Comparison of ENCODE assay signal across 13 mouse cellular contexts in genomic region chr9:61159616-61160015, GRCm38 (mm10).
A peak's percentile ranks its signal among the peaks of the same experiment; 100 is the strongest.
DNase-seq lines count a peak whose midpoint lies in the region; ATAC-seq and TF ChIP-seq lines count a peak whose summit lies in the region.
"Had no signal": no experiment of that assay in that cellular context is flagged by ENCODE, and none has a peak within 500 bp of the region (broad histone marks: within the 10 kb centered on the region; RNA-seq: fewer than 3 reads in every experiment).

No protein-coding gene starts in this region.

- CTCF ChIA-PET in Patski (lab: Charles Lee), result no interaction called here

- WGBS in heart, adult 2 months, result 66% methylated on average over 10 of the region's 10 CpGs
- WGBS in midbrain, embryonic 13.5 days, result 85% methylated on average over 10 of the region's 10 CpGs

- no peak for ATAC-seq in Patski
- ATAC-seq in midbrain, embryonic 13.5 days, result no peak

- no peak overlapping the region for H3K9ac ChIP-seq in heart, adult 2 months (ENCODE audit: low read depth, low read length)
- H3K9ac ChIP-seq in midbrain, embryonic 13.5 days (replicated peaks), result no peak overlapping the region
- H3K9ac ChIP-seq: hindbrain, embryonic 14.5 days; liver, embryonic 14.5 days had no signal

- H3K4me1 ChIP-seq in heart, adult 2 months (ENCODE audit: control insufficient read depth, insufficient read depth, low read length), result no peaks in the 10 kb centered on the region; the same call in none of the 2 replicates
- peaks cover 50% of the 10 kb centered on the region for H3K4me1 ChIP-seq in midbrain, embryonic 13.5 days (replicated peaks)

- no peaks in the 10 kb centered on the region for H3K27me3 ChIP-seq in heart, adult 2 months (ENCODE audit: control insufficient read depth, insufficient read depth, low read length)
- H3K27me3 ChIP-seq in Patski, result no peaks in the 10 kb centered on the region
- peaks cover 6% of the 10 kb centered on the region; the same call in 1 of the 2 replicates for H3K27me3 ChIP-seq in midbrain, embryonic 13.5 days

- H3K36me3 ChIP-seq in heart, adult 2 months (ENCODE audit: control insufficient read depth, insufficient read depth, low read length), result no peaks in the 10 kb centered on the region
- H3K36me3 ChIP-seq in midbrain, embryonic 13.5 days, result no peaks in the 10 kb centered on the region
- H3K36me3 ChIP-seq: midbrain, embryonic 10.5 days had no signal

- no peak for TF ChIP-seq EP300 in heart, adult 2 months (IDR thresholded peaks at IDR 0.05; ENCODE audit: insufficient read depth, low read depth, low read length)

- in situ Hi-C loops in Patski (cut with MboI; ENCODE audit: low pct_unique_long_range_greater_than_20kb), result no loop called here

- TF ChIP-seq POLR2A in heart, adult 2 months (IDR thresholded peaks at IDR 0.05; ENCODE audit: insufficient read depth, low read depth, low read length), result no peak

- no peak for TF ChIP-seq CTCF in heart, adult 2 months (IDR thresholded peaks at IDR 0.05)
- no peak for TF ChIP-seq CTCF in Patski (IDR thresholded peaks at IDR 0.05)

- POLR2A ChIA-PET in Patski (lab: Charles Lee), result interaction anchor here (0.7 kb wide), 1 partner anchor 128 kb away, joined by 3 read pairs; no protein-coding TSS in a partner anchor

- H3K27ac ChIP-seq in heart, adult 2 months, result no peak overlapping the region
- H3K27ac ChIP-seq in midbrain, embryonic 13.5 days, result no peak overlapping the region
- H3K27ac ChIP-seq: hindbrain, embryonic 14.5 days; layer of hippocampus, adult 2 months; liver, embryonic 14.5 days; midbrain, embryonic 10.5 days had no signal

- H3K4me2 ChIP-seq in midbrain, embryonic 13.5 days (replicated peaks), result no peak overlapping the region
- H3K4me2 ChIP-seq: hindbrain, embryonic 14.5 days had no signal

- no peaks in the 10 kb centered on the region for H3K9me3 ChIP-seq in midbrain, embryonic 13.5 days
- H3K9me3 ChIP-seq: midbrain, embryonic 10.5 days had no signal

- intact Hi-C loops in heart, adult 2 months (cut with DNase I), result no loop called here
- intact Hi-C loops in heart, postnatal 36 days (cut with DNase I), result no loop called here

- DNase-seq in heart, adult 2 months, result peak; percentile 45 to 60
- no peak for DNase-seq in heart, adult 8-10 months (ENCODE audit: low spot score)
- peak; percentile 44 for DNase-seq in Patski (ENCODE audit: low read depth, low spot score)
- peak; percentile 24 to 41 for DNase-seq in heart, postnatal 36 days
- peak; percentile 57 to 74 for DNase-seq in kidney, postnatal 25 days
- DNase-seq in embryo, embryonic 9.5 days (ENCODE audit: extremely low spot score), result no peak
- DNase-seq in layer of hippocampus, adult 11-12 months (ENCODE audit: low spot score), result no peak
- DNase-seq: adrenal gland, postnatal 36 days had no signal

- H3K79me2 ChIP-seq in heart, adult 2 months (replicated peaks; ENCODE audit: control insufficient read depth, insufficient read depth, low read length), result no peaks in the 10 kb centered on the region

- no peak overlapping the region for H3K4me3 ChIP-seq in heart, adult 2 months
- no peak overlapping the region for H3K4me3 ChIP-seq in midbrain, embryonic 13.5 days (replicated peaks)
- H3K4me3 ChIP-seq: layer of hippocampus, adult 2 months; midbrain, embryonic 10.5 days had no signal

Comparison
In these comparisons a context has a peak if more than half of its experiments do, and no peak if none do; other contexts are left out.
1. DNase-seq: peak in heart, adult 2 months (2 of 2), Patski (single experiment), heart, postnatal 36 days (2 of 2) and kidney, postnatal 25 days (2 of 2); none in heart, adult 8-10 months (single experiment), embryo, embryonic 9.5 days (single experiment) and layer of hippocampus, adult 11-12 months (single experiment).